Mouse (Mus musculus): ENCODE results near the gene Olfr1247. TPM values are rescaled to one million over a fixed set of nuclear protein-coding genes. Genes with fewer than 3 reads are reported as not detected.
"Not testable (repeated sequence)": the region's sequence is repeated elsewhere in the genome, so short reads cannot be mapped to it uniquely, and the experiment has no call there.

Gene Olfr1247
- total RNA-seq (2021) = not detected in 2 replicates
- long read RNA-seq, experiment 1 = 0 reads
- long read RNA-seq, experiment 2 = 0 reads

- DNase-seq = no peak
Observed at GRCm38 (mm10) chr2:89614030-89614429, at the start of gene Olfr1247. Gene Olfr1247 (minus strand): TSS chr2:89614130.

DNA sequence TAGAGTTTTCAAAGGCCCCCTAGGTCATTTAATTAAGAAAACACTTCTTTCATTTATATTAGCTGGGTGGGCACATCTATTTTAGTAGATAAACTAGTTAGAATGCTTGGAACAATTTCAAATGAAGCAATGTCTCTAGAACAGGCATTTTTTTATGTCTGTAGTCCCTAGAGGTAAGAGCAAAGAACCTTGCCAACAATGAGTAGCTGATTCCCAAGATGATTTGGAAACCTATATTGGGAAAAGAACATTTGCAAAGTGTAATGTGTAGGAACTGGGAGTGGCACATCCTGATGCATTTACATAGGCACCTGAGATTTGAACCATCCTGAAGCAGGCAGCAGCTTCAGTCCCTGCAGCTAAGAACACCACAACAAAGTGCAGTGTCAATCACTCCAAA, 47.4 kb upstream of the Olfr1247 start, which contains the start of gene Olfr1250:
Olfr1250 (minus strand) TSS at position 101 of the 400 bp plus-strand sequence.
- no peak for DNase-seq

GRCm38 (mm10) chr2:89634883-89635282, 21.0 kb upstream of the Olfr1247 start, which contains the start of gene Olfr1249:
Gene Olfr1249 (minus strand): TSS chr2:89634983.
- DNase-seq = no peak

- not testable (repeated sequence) for DNase-seq
Observed at GRCm38 (mm10) chr2:89618145-89618544, 4.2 kb upstream of the Olfr1247 start, which contains the start of gene Olfr1248. Gene Olfr1248 (minus strand): TSS chr2:89618245.

- DNase-seq = no peak
Observed at GRCm38 (mm10) chr2:89593057-89593456, 20.9 kb downstream of the Olfr1247 start, which contains the start of gene Olfr1246. Gene Olfr1246 (minus strand): TSS chr2:89593157.

DNA sequence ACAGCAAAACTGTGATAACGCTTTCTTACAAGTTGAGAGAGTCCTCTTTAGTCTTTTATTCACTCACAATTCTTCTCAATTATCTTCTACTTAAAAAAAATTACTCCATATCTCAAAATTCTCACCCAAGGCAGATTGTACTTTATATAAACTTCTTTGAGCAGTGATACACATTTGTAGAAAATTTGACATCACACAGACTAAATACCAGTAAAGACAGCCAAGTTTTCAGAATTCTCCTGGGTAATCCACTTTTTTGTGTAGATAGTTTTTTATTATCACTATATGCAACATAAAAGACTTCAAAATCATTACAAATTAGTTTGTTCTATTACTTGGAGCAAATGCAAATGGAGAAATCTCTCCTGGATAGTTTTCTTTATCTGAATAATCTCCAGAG, 35.6 kb downstream of the Olfr1247 start, which contains the start of gene Olfr1245:
Olfr1245 (minus strand) TSS at position 101 of the 400 bp plus-strand sequence.
- no peak for DNase-seq

GRCm38 (mm10) chr2:89562706-89563105, 51.2 kb downstream of the Olfr1247 start:
- DNase-seq = not testable (repeated sequence)

Other genes starting within 250 kb of the Olfr1247 start
- gene Olfr1234, start 249.3 kb downstream of the Olfr1247 start, total RNA-seq (2021) = not detected in 2 replicates
- gene Olfr1238, start 204.5 kb downstream of the Olfr1247 start, total RNA-seq (2021) = not detected in 2 replicates
- not detected in 2 replicates for gene Olfr1239, start 193.7 kb downstream of the Olfr1247 start, total RNA-seq (2021)
- not detected in 2 replicates for gene Olfr1240, start 171.1 kb downstream of the Olfr1247 start, total RNA-seq (2021)
- not detected in 2 replicates for gene Olfr1241, start 127.0 kb downstream of the Olfr1247 start, total RNA-seq (2021)
- gene Olfr1242, start 115.8 kb downstream of the Olfr1247 start, total RNA-seq (2021) = not detected in 2 replicates
- gene Olfr1243, start 82.6 kb downstream of the Olfr1247 start, total RNA-seq (2021) = not detected in 2 replicates
- gene Olfr1245, start 35.7 kb downstream of the Olfr1247 start, total RNA-seq (2021) = not detected in 2 replicates
- not detected in 2 replicates for gene Olfr1246, start 21.0 kb downstream of the Olfr1247 start, total RNA-seq (2021)
- not detected in 2 replicates for gene Olfr1248, start 4.1 kb upstream of the Olfr1247 start, total RNA-seq (2021)
- gene Olfr1249, start 20.9 kb upstream of the Olfr1247 start, total RNA-seq (2021) = not detected in 2 replicates
- not detected in 2 replicates for gene Olfr1250, start 47.3 kb upstream of the Olfr1247 start, total RNA-seq (2021)
- gene Olfr1251, start 57.8 kb upstream of the Olfr1247 start, total RNA-seq (2021) = not detected in 2 replicates
- gene Olfr1252, start 110.9 kb upstream of the Olfr1247 start, total RNA-seq (2021) = not detected in 2 replicates
- gene Olfr1253, start 143.0 kb upstream of the Olfr1247 start, total RNA-seq (2021) = not detected in 2 replicates
- not detected in 2 replicates for gene Olfr1254, start 179.5 kb upstream of the Olfr1247 start, total RNA-seq (2021)
- not detected in 2 replicates for gene Olfr1255, start 197.9 kb upstream of the Olfr1247 start, total RNA-seq (2021)
- not detected in 2 replicates for gene Olfr1256, start 227.4 kb upstream of the Olfr1247 start, total RNA-seq (2021)
- gene Olfr48, start 234.1 kb upstream of the Olfr1247 start, total RNA-seq (2021) = not detected in 2 replicates

Measured in adrenal gland, postnatal 14 days (tissue).